Mouse (Mus musculus) adrenal gland, adult (tissue): ENCODE data around the gene Krtdap.
"Not testable (repeated sequence)": the region's sequence is repeated elsewhere in the genome, so short reads cannot be mapped to it uniquely, and the experiment has no call there.

Experiments
- DNase-seq, 2 experiments: peaks; one replicate each; pipeline ENCODE4 v3.0.0; 2022 to 2023; ENCODE audit warnings: low spot score in 1 of 2; ENCODE audit not compliant: inconsistent age in 2 of 2

Krtdap gene

GRCm38 (mm10) chr7:30832684-30833083 is 45.0 kb downstream of the Krtdap start:
- not testable (repeated sequence) for DNase-seq

- no peak for DNase-seq
These were observed 49.6 kb downstream of the Krtdap start for GRCm38 (mm10) chr7:30837277-30837676.

- no peak for DNase-seq
These were observed 52.6 kb downstream of the Krtdap start for GRCm38 (mm10) chr7:30840306-30840705.
